Mouse (Mus musculus): ENCODE results near the gene Cops7a.

Gene Cops7a

GRCm38 (mm10) chr6:124918890-124919627 lies 46.3 kb downstream of the Cops7a start:
- DNase-seq (ENCODE audit: inconsistent ontology term): no peak

- no peak for DNase-seq (ENCODE audit: inconsistent ontology term)
These were observed 47.0 kb downstream of the Cops7a start for GRCm38 (mm10) chr6:124918331-124918690.

GRCm38 (mm10) chr6:124917518-124918330 lies 47.6 kb downstream of the Cops7a start:
- DNase-seq (ENCODE audit: inconsistent ontology term): peak; percentile 99

GRCm38 (mm10) chr6:124916695-124917517 lies 48.4 kb downstream of the Cops7a start:
- DNase-seq (ENCODE audit: inconsistent ontology term): peak; percentile 91

GRCm38 (mm10) chr6:124915942-124916694 lies 49.2 kb downstream of the Cops7a start:
- no peak for DNase-seq (ENCODE audit: inconsistent ontology term)

GRCm38 (mm10) chr6:124915160-124915941 lies 50.0 kb downstream of the Cops7a start:
- no peak for DNase-seq (ENCODE audit: inconsistent ontology term)

GRCm38 (mm10) chr6:124914511-124914910 lies 50.8 kb downstream of the Cops7a start:
- DNase-seq (ENCODE audit: inconsistent ontology term): no peak

- no peak for DNase-seq (ENCODE audit: inconsistent ontology term)
These were observed 51.5 kb downstream of the Cops7a start for GRCm38 (mm10) chr6:124913721-124914285.

- DNase-seq (ENCODE audit: inconsistent ontology term): no peak
These were observed 52.1 kb downstream of the Cops7a start for GRCm38 (mm10) chr6:124913214-124913613.

- DNase-seq (ENCODE audit: inconsistent ontology term): no peak
These were observed 53.7 kb downstream of the Cops7a start, which contains the start of gene Lag3 for GRCm38 (mm10) chr6:124911533-124912218. TSS of gene Lag3 (minus strand) at chr6:124911705.

GRCm38 (mm10) chr6:124910032-124910431 lies 55.3 kb downstream of the Cops7a start:
- no peak for DNase-seq (ENCODE audit: inconsistent ontology term)
